Mouse (Mus musculus): ENCODE measurements at regions not wholly inside any gene's neighbourhood (a gene's known extent, or its start where the extent isn't known, plus 50 kb on each side); places are given as distances from the start of the nearest gene placed in this dataset.

DNA sequence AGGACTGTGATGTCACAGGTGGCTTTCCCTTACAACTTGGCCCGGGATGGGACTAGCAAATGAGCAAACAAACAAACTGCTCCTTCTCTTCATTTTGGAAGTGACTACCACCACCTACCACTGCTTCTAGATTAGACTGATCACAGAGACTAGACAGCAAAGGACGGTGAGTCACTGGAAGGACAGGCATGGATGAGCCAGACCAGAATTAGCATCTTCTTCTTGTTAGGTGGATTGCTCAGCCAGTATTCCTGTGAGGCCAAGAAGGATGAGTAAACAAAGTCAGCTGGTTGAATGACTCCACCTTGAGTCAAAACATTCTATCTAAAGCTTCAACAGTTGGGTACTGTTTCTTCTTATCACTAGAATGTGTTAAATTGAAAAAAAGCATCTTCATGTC lies 385.1 kb upstream of the Mon1b start:
- no peak for DNase-seq (ENCODE audit: extremely low read depth, insufficient read length, low spot score)

GRCm38 (mm10) chr8:113254076-113254475 lies 381.3 kb upstream of the Mon1b start:
- no peak for DNase-seq (ENCODE audit: extremely low read depth, insufficient read length, low spot score)

DNA sequence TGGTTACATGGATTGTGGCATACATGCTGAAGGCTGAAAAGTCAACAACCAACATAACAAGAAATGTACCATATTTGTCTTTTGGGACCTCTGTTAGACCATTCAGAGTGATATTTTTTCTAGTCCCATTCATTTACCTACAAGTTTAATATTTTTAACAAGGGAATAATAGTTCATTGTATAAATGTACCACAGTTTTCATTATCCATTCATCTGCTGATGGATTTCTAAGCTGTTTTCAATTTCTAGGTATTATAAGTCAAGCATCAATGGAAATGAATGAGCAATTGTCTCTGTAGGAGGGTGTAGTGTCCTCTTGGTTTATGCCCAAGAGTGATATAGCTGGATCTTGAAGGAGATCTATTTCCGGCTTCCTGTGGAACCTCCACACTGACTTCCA lies 375.9 kb upstream of the Mon1b start:
- DNase-seq (ENCODE audit: extremely low read depth, insufficient read length, low spot score) = no peak

- no peak for DNase-seq (ENCODE audit: extremely low read depth, insufficient read length, low spot score)
These were observed 372.1 kb upstream of the Mon1b start for GRCm38 (mm10) chr8:113263296-113263695.

DNA sequence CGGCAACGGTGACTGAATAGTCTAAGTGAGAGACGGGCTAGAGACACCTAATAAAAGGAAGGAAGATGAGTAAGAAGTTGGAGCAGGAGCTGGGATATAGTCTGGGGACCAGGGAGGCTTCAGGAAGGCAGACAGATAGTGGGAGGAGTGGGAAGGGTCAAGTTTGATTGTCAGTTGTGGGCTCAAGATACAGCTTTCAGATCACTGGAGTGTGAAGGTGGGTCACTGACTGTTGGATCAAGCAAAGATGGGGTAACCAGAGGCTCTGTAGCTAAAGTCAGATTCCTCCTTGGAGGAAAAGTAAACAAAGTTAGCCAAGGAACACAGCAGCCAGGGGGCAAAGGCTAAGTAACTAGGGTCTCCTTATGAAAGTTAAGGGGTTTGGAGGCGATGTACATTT lies 364.1 kb upstream of the Mon1b start:
- no peak for DNase-seq (ENCODE audit: extremely low read depth, insufficient read length, low spot score)

- DNase-seq (ENCODE audit: extremely low read depth, insufficient read length, low spot score) = no peak
These were observed 335.0 kb upstream of the Mon1b start for GRCm38 (mm10) chr8:113300273-113300843.

GRCm38 (mm10) chr8:113303426-113303825 lies 332.0 kb upstream of the Mon1b start:
- DNase-seq (ENCODE audit: extremely low read depth, insufficient read length, low spot score) = no peak

- no peak for DNase-seq (ENCODE audit: extremely low read depth, insufficient read length, low spot score)
These were observed 318.2 kb upstream of the Mon1b start for GRCm38 (mm10) chr8:113317169-113317568.

DNA sequence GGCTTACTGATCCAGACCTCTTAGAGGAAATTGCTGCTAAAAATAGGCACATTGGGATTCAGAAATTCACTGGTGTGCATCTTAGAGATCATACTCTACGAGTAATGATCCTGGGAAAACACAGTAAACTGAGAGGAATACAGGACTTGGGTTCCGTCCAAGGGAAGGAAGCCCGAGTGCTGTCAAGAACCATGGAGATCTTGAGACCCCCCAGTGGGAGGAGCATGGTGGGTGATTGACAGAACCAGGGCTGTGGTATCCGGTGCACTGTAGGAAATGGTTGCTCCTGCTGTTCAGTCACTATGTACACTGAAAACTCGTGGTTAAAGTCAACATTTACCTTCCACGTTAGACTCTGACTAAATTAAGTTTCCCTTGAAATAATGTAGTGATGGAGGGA lies 303.8 kb upstream of the Mon1b start:
- no peak for DNase-seq (ENCODE audit: extremely low read depth, insufficient read length, low spot score)

DNA sequence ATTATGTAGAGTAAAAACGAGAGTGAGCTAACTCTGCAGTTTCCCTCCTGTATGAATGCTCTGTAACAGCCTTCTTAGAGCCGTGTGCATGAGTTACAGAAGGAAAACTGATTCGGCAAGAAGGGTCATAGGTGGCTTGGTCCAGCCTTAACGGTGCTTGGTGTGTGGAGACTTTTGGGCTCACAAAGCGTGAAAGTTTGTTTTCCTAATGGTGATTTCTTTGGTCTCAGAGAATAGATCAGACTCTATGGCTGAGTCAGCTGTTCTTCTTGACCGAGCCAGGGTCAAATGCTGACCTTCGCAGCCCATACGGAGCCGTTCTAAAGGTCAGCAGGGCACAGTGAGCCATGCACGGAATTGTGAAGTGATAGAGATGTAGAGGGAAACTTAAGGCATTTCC lies 294.1 kb upstream of the Mon1b start:
- DNase-seq (ENCODE audit: extremely low read depth, insufficient read length, low spot score) = no peak

DNA sequence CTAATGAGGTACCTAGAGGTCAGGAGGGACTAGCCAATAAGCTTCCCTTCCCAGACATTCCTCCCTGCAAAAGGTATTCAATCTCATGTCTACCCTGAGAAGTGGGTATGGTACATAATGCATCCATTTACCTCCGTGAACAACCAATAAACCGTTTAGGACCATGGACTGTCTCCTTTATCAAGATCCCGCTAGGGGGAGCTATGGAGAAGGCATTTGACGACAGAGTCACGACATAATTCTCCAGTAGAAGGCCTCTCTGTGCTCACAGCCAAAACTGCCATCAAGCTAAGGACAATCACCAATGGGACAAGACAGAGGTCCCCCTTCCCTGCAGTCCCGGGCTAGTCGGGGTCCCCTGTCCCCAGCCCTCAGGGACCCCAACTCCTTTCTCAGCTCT lies 273.5 kb upstream of the Mon1b start:
- DNase-seq (ENCODE audit: extremely low read depth, insufficient read length, low spot score) = no peak

- no peak for DNase-seq (ENCODE audit: extremely low read depth, insufficient read length, low spot score)
These were observed 271.2 kb upstream of the Mon1b start for GRCm38 (mm10) chr8:113364181-113364580.

GRCm38 (mm10) chr8:113383517-113383916 lies 251.9 kb upstream of the Mon1b start:
- no peak for DNase-seq (ENCODE audit: extremely low read depth, insufficient read length, low spot score)

DNA sequence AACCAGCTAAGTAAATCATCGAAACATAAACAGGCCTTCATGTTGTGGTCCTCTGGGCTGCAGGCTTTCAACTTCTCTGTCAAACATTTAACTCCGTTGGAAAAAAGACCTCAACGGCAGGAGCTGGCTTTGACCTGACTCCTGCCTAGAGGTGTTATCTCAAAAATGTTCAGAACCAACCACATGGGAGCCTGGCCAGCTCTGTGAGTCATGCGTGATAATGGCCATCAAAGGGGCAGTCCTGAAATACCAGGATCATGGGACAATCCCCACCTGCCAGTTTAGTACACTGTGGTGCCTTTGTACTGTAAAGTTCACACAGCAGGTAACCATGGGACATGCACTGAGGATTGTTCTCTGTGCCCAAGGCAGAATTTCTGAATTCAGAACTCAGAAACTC lies 251.4 kb upstream of the Mon1b start:
- DNase-seq (ENCODE audit: extremely low read depth, insufficient read length, low spot score) = no peak

DNA sequence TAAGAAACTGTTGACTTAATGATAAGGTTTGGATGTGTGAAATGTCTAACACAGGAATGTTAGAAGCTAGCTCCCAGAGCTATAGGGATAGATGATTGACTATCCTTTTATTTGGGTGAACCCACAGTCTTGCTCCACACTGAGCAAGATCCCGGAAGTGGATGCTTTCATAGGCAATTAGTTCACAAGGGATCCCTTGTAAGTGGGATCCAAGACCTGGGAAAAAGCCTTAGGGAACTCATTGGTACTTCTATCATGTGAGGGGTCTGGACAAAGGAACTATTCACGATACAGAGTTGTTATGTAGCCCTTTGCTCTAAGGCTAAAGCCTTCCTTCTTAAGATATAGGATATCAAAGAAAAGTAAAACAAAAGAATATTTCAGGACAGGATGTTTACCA lies 245.9 kb upstream of the Mon1b start:
- no peak for DNase-seq (ENCODE audit: extremely low read depth, insufficient read length, low spot score)

DNA sequence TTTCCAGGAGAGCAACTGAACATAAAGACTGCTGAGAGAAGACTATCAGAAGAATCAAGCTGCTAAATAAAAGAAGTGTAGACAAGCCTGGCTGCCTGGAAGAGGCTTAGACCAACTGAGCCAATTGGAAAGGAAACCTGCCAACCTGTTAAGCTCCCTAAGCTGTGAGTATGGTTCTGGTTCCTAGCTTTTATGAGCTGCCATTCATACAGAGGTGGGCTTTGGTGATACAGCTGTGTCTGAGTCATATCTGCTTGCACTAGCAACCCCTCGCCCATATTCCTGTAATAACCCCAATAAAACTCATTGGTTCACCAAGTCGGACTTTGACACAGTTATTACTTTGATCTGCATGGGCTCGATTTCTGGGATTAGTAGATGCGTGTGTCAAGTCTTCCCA lies 245.3 kb upstream of the Mon1b start:
- no peak for DNase-seq (ENCODE audit: extremely low read depth, insufficient read length, low spot score)

DNA sequence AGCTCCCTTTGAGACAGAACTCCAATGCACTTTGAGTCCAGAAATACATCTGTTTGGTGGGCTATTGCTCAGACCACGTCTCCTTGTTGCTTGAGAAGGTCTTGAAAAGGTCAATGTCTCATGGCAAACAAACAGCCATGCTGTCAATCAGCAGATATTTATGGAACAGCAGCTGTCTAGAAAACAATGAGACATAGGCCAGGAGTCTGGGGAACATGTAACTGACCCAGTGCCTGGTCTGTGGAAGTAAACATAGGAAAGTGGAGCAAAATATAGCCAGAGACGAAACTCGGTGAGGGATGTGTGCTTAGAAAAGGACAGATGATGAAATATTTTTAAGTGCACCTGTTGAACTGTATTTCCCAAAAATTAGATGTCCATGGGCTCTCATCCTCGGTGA lies 241.1 kb upstream of the Mon1b start:
- no peak for DNase-seq (ENCODE audit: extremely low read depth, insufficient read length, low spot score)

- DNase-seq (ENCODE audit: extremely low read depth, insufficient read length, low spot score) = no peak
These were observed 230.2 kb upstream of the Mon1b start for GRCm38 (mm10) chr8:113405158-113405557.

DNA sequence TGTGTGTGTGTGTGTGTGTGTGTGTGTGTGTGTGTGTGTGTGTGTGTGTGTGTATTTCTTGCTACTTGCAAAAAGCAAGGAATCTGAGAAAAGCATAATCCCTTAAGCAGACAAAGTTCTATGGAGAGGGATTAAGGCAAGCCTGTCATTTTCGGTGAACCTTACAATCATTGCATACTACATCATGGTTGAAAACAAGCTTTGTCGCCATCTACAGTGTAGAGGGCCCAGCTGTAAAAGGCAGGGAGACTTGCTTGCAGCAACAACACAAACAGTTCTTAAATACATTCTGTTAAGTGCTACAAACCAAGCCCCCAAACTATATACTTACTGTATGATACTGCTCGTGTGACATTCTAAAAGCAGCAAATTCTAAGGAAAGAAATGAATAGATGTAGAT lies 216.0 kb upstream of the Mon1b start:
- DNase-seq (ENCODE audit: extremely low read depth, insufficient read length, low spot score) = no peak

- no peak for DNase-seq (ENCODE audit: extremely low read depth, insufficient read length, low spot score)
These were observed 212.7 kb upstream of the Mon1b start for GRCm38 (mm10) chr8:113422651-113423050.

DNA sequence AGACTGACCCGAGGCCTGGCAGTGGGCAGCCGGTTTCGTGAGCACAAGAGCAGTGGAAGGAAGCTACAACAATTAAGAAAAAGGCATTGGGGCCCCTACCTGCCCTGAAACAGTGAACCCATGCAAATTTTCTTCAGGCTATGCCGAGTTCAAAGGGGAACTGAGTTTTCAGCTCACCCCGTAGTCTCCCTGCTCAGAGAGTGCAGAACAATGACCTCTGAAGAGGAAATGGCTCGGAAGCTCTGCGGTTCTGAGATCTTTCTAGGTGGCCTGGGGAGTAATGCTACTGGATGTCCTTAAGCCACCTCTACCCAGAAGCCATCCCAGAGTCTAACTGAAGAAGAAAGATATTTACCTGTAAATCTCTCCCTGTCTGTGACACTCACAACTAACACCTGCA lies 196.3 kb upstream of the Mon1b start:
- no peak for DNase-seq (ENCODE audit: extremely low read depth, insufficient read length, low spot score)

GRCm38 (mm10) chr8:113454022-113454421 lies 181.4 kb upstream of the Mon1b start:
- no peak for DNase-seq (ENCODE audit: extremely low read depth, insufficient read length, low spot score)

DNA sequence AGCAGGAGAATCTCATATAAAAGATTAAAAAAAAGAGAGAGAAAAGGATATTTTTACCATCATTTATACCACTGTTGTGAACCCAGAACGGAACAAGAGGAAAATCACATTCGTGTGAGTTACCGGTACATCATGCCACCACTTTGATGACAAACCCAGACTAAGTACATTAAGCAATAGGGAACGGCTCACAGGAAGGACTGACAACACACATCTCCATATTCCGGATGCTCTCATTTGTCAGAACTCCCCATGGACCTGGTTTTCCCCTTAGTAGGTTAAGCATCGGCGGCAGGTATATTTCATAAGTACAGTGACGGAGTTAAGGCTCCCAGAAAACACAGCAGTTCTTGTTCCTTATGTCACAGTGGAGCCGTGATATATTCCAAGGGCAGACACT lies 170.8 kb upstream of the Mon1b start:
- no peak for DNase-seq (ENCODE audit: extremely low read depth, insufficient read length, low spot score)
